Mouse (Mus musculus) neutrophil, adult 59 days (primary cell): Measurements from ENCODE around the gene Mup12. TPM values are rescaled to one million over a fixed set of nuclear protein-coding genes. Genes with fewer than 3 reads are reported as not detected.

Experiments
- total RNA-seq, 2 experiments: library from RNA; stranded (reverse); gene quantifications; 1 replicate in 1 of 2; 2 replicates in 1 of 2; pipeline ENCODE4 v1.2.4; 2023

The Mup12 gene
- total RNA-seq = not detected

GRCm38 (mm10) chr4:60741226-60741625 is at the start of gene Mup12:
Gene Mup12 (minus strand): TSS chr4:60741326.

Other genes with a start within 250 kb of the Mup12 start
- gene Mup1, start 239.4 kb downstream of the Mup12 start, total RNA-seq = not detected
- gene Mup10, start 159.1 kb downstream of the Mup12 start, total RNA-seq = not detected
- not detected for gene Mup11, start 78.9 kb downstream of the Mup12 start, total RNA-seq
- not detected for gene Mup22, start 80.1 kb upstream of the Mup12 start, total RNA-seq